Mouse (Mus musculus) neural tube, embryonic 13.5 days (tissue): ENCODE results near the gene 4930503E14Rik. TPM values are rescaled to one million over a fixed set of nuclear protein-coding genes. Genes with fewer than 3 reads are reported as not detected.
"Not testable (repeated sequence)": the region's sequence is repeated elsewhere in the genome, so short reads cannot be mapped to it uniquely, and the experiment has no call there.

Experiments used
- ATAC-seq: fragments of 200-750 bp; cut with Nextera tagmentation; 2 replicates; pipeline ENCODE4 v1.8.0; 2017; ENCODE audit warnings: low read depth, mild to moderate bottlenecking, moderate TSS enrichment, moderate library complexity
- H3K27ac ChIP-seq: fragments of 300-500 bp; sonication (generic); replicated peaks from 2 replicates; pipeline ENCODE4 v1.5.1; 2015; ENCODE audit warnings: moderate library complexity, mild to moderate bottlenecking, inconsistent platforms
- H3K27me3 ChIP-seq: fragments of 300-500 bp; sonication (generic); 2 replicates; pipeline ENCODE4 v1.6.1; 2015; ENCODE audit warnings: mild to moderate bottlenecking, inconsistent platforms
- H3K36me3 ChIP-seq: fragments of 300-500 bp; sonication (generic); 2 replicates; pipeline ENCODE4 v1.6.1; 2015; ENCODE audit warnings: mild to moderate bottlenecking, inconsistent platforms
- H3K4me1 ChIP-seq: fragments of 300-500 bp; sonication (generic); replicated peaks from 2 replicates; pipeline ENCODE4 v1.6.1; 2015; ENCODE audit warnings: inconsistent platforms
- H3K4me2 ChIP-seq: fragments of 300-500 bp; sonication (generic); 2 replicates; pipeline ENCODE4 v1.6.1; 2015; ENCODE audit warnings: inconsistent platforms, mild to moderate bottlenecking, moderate library complexity
- H3K4me3 ChIP-seq: fragments of 300-500 bp; sonication (generic); 2 replicates; pipeline ENCODE4 v1.5.1; 2015; ENCODE audit warnings: mild to moderate bottlenecking, inconsistent platforms
- H3K9ac ChIP-seq: fragments of 300-500 bp; sonication (generic); 2 replicates; pipeline ENCODE4 v1.6.1; 2015; ENCODE audit warnings: moderate library complexity, mild to moderate bottlenecking, inconsistent platforms
- H3K9me3 ChIP-seq: fragments of 300-500 bp; sonication (generic); 2 replicates; pipeline ENCODE4 v1.6.1; 2016; ENCODE audit warnings: inconsistent platforms
- WGBS: fragments of 180-500 bp; shearing (Covaris S2); methylation state at CpG from one replicate; pipeline ENCODE4 v1.1.7; 2015; 5-methylcytosine and 5-hydroxymethylcytosine counted together
- polyA plus RNA-seq: library from polyadenylated mRNA; unstranded; fragments of >200 nt; fragmentation: Nextera tagmentation; extraction: Ambion mirVana; gene quantifications from 2 replicates; pipeline ENCODE4 v1.2.1, GENCODE M21; 2015

Gene 4930503E14Rik
- not detected in 2 replicates for polyA plus RNA-seq

DNA sequence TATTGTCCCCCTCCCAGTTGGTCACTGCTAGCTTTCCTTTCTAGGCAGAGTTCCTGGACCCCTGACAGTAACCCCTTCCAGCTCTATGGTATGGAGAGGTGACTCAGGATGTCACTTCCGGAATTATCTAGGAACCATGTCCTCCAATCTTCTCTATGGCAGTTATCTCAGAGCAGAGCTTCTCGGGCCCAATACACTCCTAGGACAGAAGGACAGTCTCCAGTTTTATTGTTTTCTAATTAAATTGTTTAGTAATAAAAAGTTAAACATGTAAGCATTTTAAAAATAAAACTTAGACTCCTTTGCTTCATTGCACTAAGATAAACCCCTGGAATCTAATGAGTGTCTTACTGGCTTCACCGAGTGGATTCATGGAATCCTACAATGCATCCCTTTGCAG, at the start of gene 4930503E14Rik:
Gene 4930503E14Rik (minus strand): TSS at position 101 of the 400 bp plus-strand sequence.
- 87% methylated on average over 3 of the region's 3 CpGs for WGBS

DNA sequence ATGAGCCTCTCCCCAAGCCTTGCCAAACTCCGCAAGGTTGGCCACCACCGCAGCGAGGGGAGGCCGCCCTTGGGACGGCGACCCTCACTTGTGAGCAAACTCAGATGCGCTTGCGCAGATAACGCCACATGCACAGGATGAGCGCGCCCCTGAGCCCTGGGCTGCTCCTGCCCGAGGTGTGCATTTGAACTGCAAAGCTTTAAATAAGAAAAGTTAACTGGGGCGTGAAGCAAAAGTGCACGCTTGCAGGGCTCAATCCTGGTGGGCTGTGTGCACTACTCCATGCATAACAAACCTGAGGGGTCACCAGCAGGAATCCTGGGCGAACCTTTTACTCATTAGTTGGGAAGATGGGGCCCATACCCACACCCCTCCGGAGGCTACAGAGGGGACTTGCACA, 35.0 kb upstream of the 4930503E14Rik start:
- no peaks in the 10 kb centered on the region for H3K4me1 ChIP-seq
- no peak overlapping the region for H3K4me2 ChIP-seq
- H3K27me3 ChIP-seq, result no peaks in the 10 kb centered on the region
- no peaks in the 10 kb centered on the region for H3K36me3 ChIP-seq
- no peak overlapping the region for H3K27ac ChIP-seq
- no peak overlapping the region for H3K9ac ChIP-seq
- no peaks in the 10 kb centered on the region for H3K9me3 ChIP-seq
- ATAC-seq, result no peak
- no peak overlapping the region for H3K4me3 ChIP-seq
- WGBS, result 92% methylated on average over 16 of the region's 16 CpGs

More for the DNA sequence above, at the start of gene 4930503E14Rik:
- not testable (repeated sequence) for H3K4me1 ChIP-seq, H3K36me3 ChIP-seq, H3K27me3 ChIP-seq, H3K9me3 ChIP-seq, H3K27ac ChIP-seq, H3K4me2 ChIP-seq, H3K9ac ChIP-seq, H3K4me3 ChIP-seq, ATAC-seq

DNA sequence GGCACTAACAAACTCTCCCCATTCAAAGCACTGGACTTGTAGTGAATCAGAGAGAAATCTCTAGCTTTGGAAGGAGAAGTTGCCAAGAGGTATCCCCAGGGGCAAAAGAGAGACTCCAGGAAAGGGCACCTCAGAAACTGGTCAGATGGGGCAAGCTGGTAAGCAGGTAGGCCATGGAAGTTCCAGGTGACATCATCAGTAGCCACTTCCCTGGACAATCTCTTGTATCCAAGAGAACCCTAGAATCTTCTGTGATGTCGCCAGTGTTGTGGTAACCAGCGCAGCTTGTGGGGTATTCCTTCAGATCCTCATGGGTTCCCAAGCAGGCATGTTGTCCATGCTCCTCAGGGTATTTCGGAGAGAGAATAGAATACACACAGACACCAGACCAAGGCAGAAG, 15.7 kb downstream of the 4930503E14Rik start, which contains the start of gene Gm8212:
Gene Gm8212 (plus strand): TSS at position 301 of the 400 bp plus-strand sequence.
- not testable (repeated sequence) for H3K9me3 ChIP-seq, H3K27me3 ChIP-seq, H3K36me3 ChIP-seq, H3K9ac ChIP-seq, ATAC-seq, H3K4me1 ChIP-seq, H3K4me2 ChIP-seq, H3K27ac ChIP-seq, H3K4me3 ChIP-seq
- 95% methylated on average over 3 of the region's 3 CpGs for WGBS

DNA sequence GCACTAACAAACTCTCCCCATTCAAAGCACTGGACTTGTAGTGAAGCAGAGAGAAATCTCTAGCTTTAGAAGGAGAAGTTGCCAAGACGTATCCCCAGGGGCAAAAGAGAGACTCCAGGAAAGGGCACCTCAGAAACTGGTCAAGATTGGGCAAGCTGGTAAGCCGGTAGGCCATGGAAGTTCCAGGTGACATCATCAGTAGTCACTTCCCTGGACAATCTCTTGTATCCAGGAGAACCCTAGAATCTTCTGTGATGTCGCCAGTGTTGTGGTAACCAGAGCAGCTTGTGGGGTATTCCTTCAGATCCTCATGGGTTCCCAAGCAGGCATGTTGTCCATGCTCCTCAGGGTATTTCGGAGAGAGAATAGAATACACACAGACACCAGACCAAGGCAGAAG, 89.5 kb downstream of the 4930503E14Rik start, which contains the start of gene Gm3327:
Gene Gm3327 (plus strand): TSS at position 301 of the 400 bp plus-strand sequence.
- H3K9me3 ChIP-seq, H3K4me3 ChIP-seq, H3K27ac ChIP-seq, ATAC-seq, H3K36me3 ChIP-seq, H3K4me2 ChIP-seq, H3K9ac ChIP-seq, H3K4me1 ChIP-seq, H3K27me3 ChIP-seq: not testable (repeated sequence)
- WGBS, result 94% methylated on average over 4 of the region's 4 CpGs

Other genes with a start within 250 kb of the 4930503E14Rik start
- not detected in 2 replicates for gene Ang6, start 211.0 kb downstream of the 4930503E14Rik start, polyA plus RNA-seq
- 0.44 TPM in 1 of 2 replicates, not detected in the other for gene Ear2, start 110.6 kb downstream of the 4930503E14Rik start, polyA plus RNA-seq
- gene Gm3327, start 89.4 kb downstream of the 4930503E14Rik start, polyA plus RNA-seq, result not detected in 2 replicates
- not detected in 2 replicates for gene Gm8212, start 15.6 kb downstream of the 4930503E14Rik start, polyA plus RNA-seq
- not detected in 2 replicates for gene Gm8220, start 72.3 kb upstream of the 4930503E14Rik start, polyA plus RNA-seq
- not detected in 2 replicates for gene Gm5930, start 125.3 kb upstream of the 4930503E14Rik start, polyA plus RNA-seq
- not detected in 2 replicates for gene Gm8229, start 152.1 kb upstream of the 4930503E14Rik start, polyA plus RNA-seq
- not detected in 2 replicates for gene Gm3371, start 197.4 kb upstream of the 4930503E14Rik start, polyA plus RNA-seq
- not detected in 2 replicates for gene Gm8232, start 220.4 kb upstream of the 4930503E14Rik start, polyA plus RNA-seq